Mouse (Mus musculus) adrenal gland, postnatal 4 days (tissue): ENCODE results near the gene Mcmbp. TPM values are rescaled to one million over a fixed set of nuclear protein-coding genes. Genes with fewer than 3 reads are reported as not detected.

Experiments used
- DNase-seq, 2 experiments: peaks; one replicate each; pipeline ENCODE4 v3.0.0; 2021 to 2022; ENCODE audit warnings: low spot score in 2 of 2, mixed read lengths in 2 of 2
- long read RNA-seq, 2 experiments: library from polyadenylated mRNA; stranded (forward); transcript quantifications; one replicate each; pipeline ENCODE4 v2.0.0; 2021
- total RNA-seq, 2 experiments: library from RNA; stranded (reverse); gene quantifications; 2 replicates each; pipeline ENCODE4 v1.2.3; 2021

The Mcmbp gene
- total RNA-seq, result 10 to 100 TPM; 49.0 to 50.8 TPM
- long read RNA-seq, experiment 1, full-length matches to known transcripts, result 30 of 42 reads
- long read RNA-seq, experiment 1, partial matches to known transcripts, result 3 of 42 reads
- long read RNA-seq, experiment 1, other reads (novel, unspliced or antisense), result 9 of 42 reads
- long read RNA-seq, experiment 2, full-length matches to known transcripts, result 49 of 60 reads
- long read RNA-seq, experiment 2, partial matches to known transcripts, result 6 of 60 reads
- long read RNA-seq, experiment 2, other reads (novel, unspliced or antisense), result 5 of 60 reads

DNA sequence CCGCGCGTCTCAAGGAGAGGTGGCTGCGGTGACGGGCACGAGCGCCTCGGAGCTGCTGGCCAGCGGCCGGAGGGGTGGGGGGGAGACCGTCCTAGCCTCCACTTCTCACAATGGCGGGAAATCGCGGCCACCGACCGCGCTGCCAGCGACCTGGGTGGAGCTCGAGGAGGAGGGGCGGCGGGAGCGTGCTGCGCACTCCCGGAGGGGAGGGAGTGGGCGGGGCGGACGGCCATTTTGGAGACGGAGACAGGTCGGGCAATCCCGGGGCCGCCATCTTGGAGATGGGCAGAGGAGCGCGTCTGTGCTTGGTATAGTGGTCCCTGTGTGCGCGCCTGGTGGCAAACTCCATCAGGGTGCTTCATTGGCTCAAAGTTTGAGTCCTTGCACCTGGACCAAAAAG is at the start of gene Mcmbp:
Mcmbp (minus strand) TSS at position 162 of the 400 bp plus-strand sequence.
- DNase-seq, result peak; percentile 95

DNA sequence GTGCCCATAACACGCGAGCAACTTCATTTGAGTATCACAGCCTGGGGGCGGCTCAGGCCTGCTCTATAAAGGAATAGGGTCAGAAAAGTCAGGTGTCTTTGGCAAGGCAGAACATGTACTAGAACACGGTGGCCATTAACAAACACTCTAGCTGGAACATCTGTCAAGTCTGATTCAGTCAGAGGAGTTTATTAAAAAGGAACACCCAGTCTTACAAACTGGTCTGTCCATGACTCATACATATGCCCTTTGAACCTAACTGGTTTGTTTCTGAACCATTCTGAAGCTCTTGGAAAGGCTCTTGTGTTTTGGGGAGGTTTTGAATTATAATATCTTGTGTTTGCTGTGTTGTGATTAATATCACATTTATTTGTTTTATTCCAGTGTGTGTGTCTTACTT is 49.8 kb upstream of the Mcmbp start:
- no peak for DNase-seq

- DNase-seq, result no peak
Observed at GRCm38 (mm10) chr7:128781846-128782245, 41.6 kb upstream of the Mcmbp start.

DNA sequence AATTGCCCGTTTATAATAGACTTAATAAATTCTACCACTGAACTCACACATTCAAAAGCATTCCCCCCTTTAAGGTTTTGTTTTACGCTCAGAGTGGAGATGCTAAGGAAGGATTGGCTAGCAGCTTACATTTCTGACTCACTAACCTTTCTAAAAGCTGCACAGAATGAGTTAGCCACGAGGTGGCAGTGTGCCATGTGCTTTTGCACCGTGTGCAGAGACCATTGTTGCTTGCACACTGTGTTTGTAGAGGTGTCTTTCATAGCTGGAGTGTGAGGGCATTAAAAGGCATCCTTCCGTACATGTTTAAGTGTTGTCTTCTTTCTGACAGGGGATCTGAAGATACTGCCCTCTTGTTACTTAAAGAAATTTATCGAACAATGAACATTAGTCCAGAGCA is 39.0 kb upstream of the Mcmbp start:
- DNase-seq, result no peak

- no peak for DNase-seq
Observed at GRCm38 (mm10) chr7:128777201-128777600, 36.9 kb upstream of the Mcmbp start.

- DNase-seq, result no peak
Observed at GRCm38 (mm10) chr7:128766696-128767095, 26.4 kb upstream of the Mcmbp start.

DNA sequence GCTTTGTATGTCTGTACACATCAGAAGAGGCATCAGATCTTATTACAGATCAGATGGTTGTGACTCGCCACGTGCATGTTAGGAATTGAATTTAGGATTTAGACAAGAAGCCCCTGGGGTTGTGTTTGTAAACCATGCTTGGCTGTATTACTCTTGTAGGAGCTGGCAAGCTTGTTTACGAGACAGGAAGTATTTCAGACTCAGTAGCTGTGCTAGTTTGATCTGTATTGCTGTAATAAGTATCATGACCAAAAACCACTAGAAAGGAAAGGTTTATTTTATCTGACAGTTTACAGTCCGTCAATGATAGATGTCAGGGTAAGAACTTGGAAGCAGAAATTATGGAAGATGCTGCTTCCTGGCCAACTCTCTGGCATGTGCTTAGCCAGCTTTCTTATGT is 18.7 kb upstream of the Mcmbp start:
- DNase-seq, result no peak

GRCm38 (mm10) chr7:128755396-128755795 is 15.1 kb upstream of the Mcmbp start:
- no peak for DNase-seq

GRCm38 (mm10) chr7:128752012-128752411 is 11.7 kb upstream of the Mcmbp start:
- no peak for DNase-seq

GRCm38 (mm10) chr7:128750296-128750695 is 10.0 kb upstream of the Mcmbp start:
- no peak for DNase-seq

DNA sequence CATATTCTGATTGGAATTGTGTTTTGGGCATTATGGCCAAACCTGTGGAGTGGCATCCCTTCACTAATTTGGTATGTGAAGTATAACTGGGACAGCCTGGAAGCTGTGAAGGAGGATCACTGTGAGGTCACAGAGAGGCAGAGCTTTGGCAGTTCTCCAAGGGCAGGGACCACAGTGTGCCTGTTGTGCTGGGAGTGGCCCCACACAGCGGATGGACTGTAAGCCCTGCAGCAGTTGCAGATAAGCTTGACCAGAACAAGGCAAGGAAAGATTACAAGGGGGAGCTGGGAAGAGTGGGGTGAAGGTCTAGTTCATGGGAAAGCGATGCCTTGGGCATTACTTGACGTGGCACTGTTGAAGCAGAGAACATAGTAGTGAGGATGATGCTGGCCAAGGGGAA is 8.5 kb upstream of the Mcmbp start:
- DNase-seq, result peak in 1 of 2 experiments; percentile 59

GRCm38 (mm10) chr7:128746151-128746550 is 5.9 kb upstream of the Mcmbp start:
- no peak for DNase-seq

- peak; percentile 86 to 95 for DNase-seq
Observed at GRCm38 (mm10) chr7:128744684-128745485, 4.6 kb upstream of the Mcmbp start, which contains the start of gene Sec23ip. Gene Sec23ip, plus strand, starts transcription at chr7:128744943.

DNA sequence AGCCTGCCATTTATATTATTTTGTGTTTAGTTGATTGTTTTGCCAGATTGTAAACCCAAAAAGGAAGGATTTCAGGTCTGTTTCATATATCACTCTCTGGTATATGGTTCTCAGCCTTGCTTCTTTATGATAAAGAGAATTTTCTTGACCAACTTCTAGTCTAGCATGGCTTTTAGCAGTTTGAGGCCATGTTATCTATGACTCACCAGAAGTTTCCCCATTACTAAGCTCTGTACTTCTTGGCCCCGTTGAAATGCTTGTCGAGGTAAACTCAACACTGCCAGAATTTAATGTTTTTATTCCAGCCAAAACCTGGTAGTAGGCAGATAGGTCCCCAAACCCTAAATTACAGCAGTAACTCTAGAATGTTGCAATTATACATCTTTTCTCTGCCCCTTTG is 3.6 kb upstream of the Mcmbp start:
- no peak for DNase-seq

GRCm38 (mm10) chr7:128739462-128740277 is 625 bp downstream of the Mcmbp start:
- peak; percentile 26 to 31 for DNase-seq

DNA sequence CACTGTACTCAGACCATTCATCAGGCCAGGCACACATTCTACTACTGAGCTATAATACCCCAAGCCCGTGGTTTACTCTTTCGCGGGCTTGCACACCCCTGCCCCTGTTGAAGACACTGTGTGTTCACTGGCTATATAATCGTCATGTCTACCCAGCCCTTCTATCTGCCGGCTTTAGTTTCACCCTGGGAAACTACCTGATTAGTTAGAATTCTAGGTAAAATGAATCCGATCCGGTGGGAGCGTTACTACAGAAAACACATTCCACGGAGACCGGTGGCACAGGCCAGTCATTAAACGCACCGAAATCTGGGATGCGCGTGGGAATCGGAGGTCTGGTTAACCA is 1.2 kb downstream of the Mcmbp start:
- no peak for DNase-seq

- no peak for DNase-seq
Observed at GRCm38 (mm10) chr7:128738041-128738440, 2.3 kb downstream of the Mcmbp start.

- no peak for DNase-seq
Observed at GRCm38 (mm10) chr7:128731585-128731984, 8.7 kb downstream of the Mcmbp start.

DNA sequence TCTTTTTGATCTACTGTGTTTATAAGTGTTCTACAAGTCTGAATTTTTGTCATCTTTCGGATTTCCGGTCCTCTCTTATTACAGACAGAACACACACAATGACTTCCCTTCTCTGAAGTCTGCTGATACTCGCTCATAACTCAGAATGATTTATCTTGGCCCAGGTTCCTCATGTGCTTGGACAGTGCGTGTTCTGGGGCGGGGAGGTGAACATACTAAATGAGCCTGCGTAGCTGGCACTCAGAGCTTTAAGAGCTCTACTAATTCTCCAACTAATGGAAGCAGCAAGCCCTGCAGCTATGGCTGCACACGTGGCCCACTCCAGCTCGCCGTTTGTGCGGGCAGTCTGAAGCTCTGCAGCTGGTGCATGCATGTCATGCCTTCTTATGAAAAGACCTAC is 11.6 kb downstream of the Mcmbp start:
- DNase-seq, result no peak

- DNase-seq, result no peak
Observed at GRCm38 (mm10) chr7:128727701-128728100, 12.6 kb downstream of the Mcmbp start.

DNA sequence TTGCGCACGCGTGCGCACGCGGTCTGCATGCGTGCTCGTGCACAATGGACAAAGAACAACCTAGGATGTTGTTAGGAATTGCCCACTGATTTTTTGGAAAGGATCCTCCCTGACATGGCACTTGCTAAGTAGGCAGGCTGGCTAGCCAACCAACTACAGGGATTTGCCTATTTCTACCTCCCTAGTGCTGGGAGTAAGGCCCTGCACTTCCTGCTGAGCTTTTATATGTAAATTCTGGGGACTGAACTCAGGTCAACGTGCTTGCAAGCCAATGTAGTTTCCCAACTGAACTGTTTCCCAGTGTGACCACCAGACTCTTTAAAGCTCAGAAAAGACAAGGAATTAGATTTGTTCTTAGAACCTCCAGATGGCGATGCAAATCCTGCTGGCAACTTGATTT is 13.3 kb downstream of the Mcmbp start:
- DNase-seq, result no peak

- no peak for DNase-seq
Observed at GRCm38 (mm10) chr7:128725189-128725588, 15.1 kb downstream of the Mcmbp start.
